Mouse (Mus musculus) thymus, adult 2 months (tissue): ENCODE results near the gene Hmox2.

Source experiments
- CTCF ChIP-seq: fragments of 200-500 bp; IDR thresholded peaks from 2 replicates; pipeline ENCODE4 v1.5.1; 2012; ENCODE audit warnings: mild to moderate bottlenecking, control low read depth, low read length, moderate library complexity, borderline replicate concordance; ENCODE audit not compliant: control insufficient read depth, poor library complexity, insufficient read depth; ENCODE audit errors: extremely low read depth
- POLR2A ChIP-seq: fragments of 200-500 bp; IDR thresholded peaks from 2 replicates; pipeline ENCODE4 v1.6.1; 2012; ENCODE audit warnings: mild to moderate bottlenecking, low read length, control low read depth, moderate library complexity; ENCODE audit not compliant: control insufficient read depth, poor library complexity, insufficient read depth; ENCODE audit errors: extremely low read depth

DNA sequence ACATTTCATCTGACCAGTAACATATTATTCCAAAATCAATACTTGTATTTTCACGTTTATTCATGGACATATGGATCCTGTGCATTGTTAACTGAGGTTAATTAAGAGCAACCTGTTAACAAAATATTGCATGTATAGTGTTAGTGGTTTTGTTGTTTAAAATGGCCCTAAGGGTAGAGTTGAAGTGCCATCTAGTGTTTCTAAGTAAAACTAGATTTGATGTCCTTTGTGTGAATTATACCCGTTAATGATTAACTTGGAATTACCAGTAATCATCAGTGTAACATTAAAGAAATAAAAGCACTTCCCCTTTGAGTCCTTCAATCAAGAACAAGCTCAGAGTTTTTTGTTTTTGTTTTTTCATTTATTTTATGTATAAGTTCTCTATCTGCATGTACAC is 65.2 kb downstream of the Hmox2 start:
- TF ChIP-seq POLR2A = no peak
- TF ChIP-seq CTCF = no peak
